Mouse (Mus musculus) kidney, embryonic 16.5 days (tissue): ENCODE measurements around the gene Eif4g3. TPM values are rescaled to one million over a fixed set of nuclear protein-coding genes. Genes with fewer than 3 reads are reported as not detected.

Experiments
- ATAC-seq: fragments of 200-750 bp; cut with Nextera tagmentation; 2 replicates; pipeline ENCODE4 v1.8.0; 2017; ENCODE audit warnings: moderate TSS enrichment; ENCODE audit not compliant: low FRiP score, low TSS enrichment
- H3K27ac ChIP-seq: fragments of 300-500 bp; sonication (generic); 2 replicates; pipeline ENCODE4 v1.5.1; 2014; ENCODE audit warnings: low read length
- H3K27me3 ChIP-seq: fragments of 300-500 bp; sonication (generic); 2 replicates; pipeline ENCODE4 v1.6.1; 2014; ENCODE audit warnings: low read length, control low read depth, mixed read lengths; ENCODE audit not compliant: insufficient read depth
- H3K36me3 ChIP-seq: fragments of 300-500 bp; sonication (generic); 2 replicates; pipeline ENCODE4 v1.6.1; 2014; ENCODE audit warnings: low read length, control low read depth, mixed read lengths; ENCODE audit not compliant: insufficient read depth
- H3K4me1 ChIP-seq: fragments of 300-500 bp; sonication (generic); 2 replicates; pipeline ENCODE4 v1.6.1; 2014; ENCODE audit warnings: low read length, control low read depth, mixed read lengths; ENCODE audit not compliant: insufficient read depth
- H3K4me2 ChIP-seq: fragments of 300-500 bp; sonication (generic); replicated peaks from 2 replicates; pipeline ENCODE4 v1.6.1; 2014; ENCODE audit warnings: low read depth, low read length
- H3K4me3 ChIP-seq: fragments of 300-500 bp; sonication (generic); 2 replicates; pipeline ENCODE4 v1.5.1; 2014; ENCODE audit warnings: mild to moderate bottlenecking, low read length
- H3K9ac ChIP-seq: fragments of 300-500 bp; sonication (generic); replicated peaks from 2 replicates; pipeline ENCODE4 v1.6.1; 2014; ENCODE audit warnings: low read length
- H3K9me3 ChIP-seq: fragments of 300-500 bp; sonication (generic); 2 replicates; pipeline ENCODE4 v1.6.1; 2016; ENCODE audit warnings: low read length, control low read depth
- WGBS: fragments of 180-500 bp; shearing (Covaris S2); extraction: QIAGEN DNeasy Blood & Tissue Kit; methylation state at CpG from one replicate; pipeline ENCODE4 v1.1.7; 2014; 5-methylcytosine and 5-hydroxymethylcytosine counted together
- polyA plus RNA-seq: library from polyadenylated mRNA; unstranded; fragments of >200 nt; fragmentation: Nextera tagmentation; extraction: Ambion mirVana; gene quantifications from 2 replicates; pipeline ENCODE4 v1.2.1, GENCODE M21; 2015

Gene Eif4g3
- polyA plus RNA-seq, 1 experiment from 2014 or later, result 32.9 TPM

DNA sequence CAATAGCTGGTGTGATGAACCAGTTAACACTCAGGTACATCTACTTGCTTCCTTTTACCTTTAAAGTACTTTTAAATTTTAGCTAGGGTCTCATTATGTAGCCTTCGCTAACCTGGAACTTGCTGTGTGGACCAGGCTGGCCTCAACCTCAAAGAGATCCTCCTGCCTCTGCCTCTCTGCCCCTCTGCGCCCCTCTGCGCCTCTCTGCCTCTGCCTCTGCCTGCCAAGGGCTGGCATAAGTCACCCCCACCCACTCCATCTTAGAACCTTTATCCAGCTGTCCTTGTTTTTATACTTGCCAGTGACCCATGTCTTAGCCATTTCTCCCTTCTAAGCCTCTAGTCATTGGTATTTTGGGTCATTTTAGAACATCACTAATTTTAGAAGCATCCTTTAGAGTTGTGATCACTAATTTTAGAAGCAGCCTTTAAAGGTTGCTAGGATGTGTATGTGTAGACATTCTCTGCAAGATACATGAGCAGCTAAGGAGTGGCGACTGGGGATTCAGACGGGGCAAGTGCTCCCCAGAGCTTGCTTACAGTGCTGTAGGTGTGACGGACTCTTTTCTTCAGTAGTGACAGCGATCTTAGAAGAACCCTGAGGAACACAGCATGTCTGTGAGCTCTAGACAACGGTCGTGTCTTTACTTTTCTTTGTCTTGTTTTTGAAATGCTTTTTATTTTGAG, 42.8 kb downstream of the Eif4g3 start:
- Histone ChIP-seq H3K4me1 (peaks cover 28% of the 10 kb centered on the region), H3K4me3 (no peak overlapping the region), H3K27me3 (no peaks in the 10 kb centered on the region), H3K9me3 (no peaks in the 10 kb centered on the region), H3K27ac (no peak overlapping the region), H3K9ac (no peak overlapping the region), H3K4me2 (no peak overlapping the region), H3K36me3 (peaks cover 35% of the 10 kb centered on the region; the same call in 1 of the 2 replicates)
- WGBS, result 94% methylated on average over 9 of the region's 9 CpGs
- ATAC-seq, result no peak

DNA sequence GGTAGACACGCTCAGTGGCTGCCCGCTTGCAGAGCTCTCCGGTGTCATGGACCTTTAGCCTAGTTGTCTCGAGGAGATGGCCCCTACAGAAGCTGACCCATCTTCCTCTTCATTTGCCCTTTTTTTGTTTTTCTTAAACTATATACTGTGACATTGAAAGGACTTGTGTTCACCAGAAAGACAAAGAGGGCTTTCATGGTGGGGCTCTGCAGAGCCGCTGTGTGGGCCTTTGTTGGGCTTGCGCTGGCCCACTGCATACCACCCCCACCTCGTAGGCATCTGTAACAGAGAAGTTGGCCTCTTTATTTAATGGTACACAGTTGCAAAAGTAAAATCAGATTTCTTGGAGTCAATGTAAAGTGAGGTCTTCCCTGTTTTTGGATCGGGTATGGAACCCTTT, 44.3 kb downstream of the Eif4g3 start:
- Histone ChIP-seq H3K27me3 (no peaks in the 10 kb centered on the region), H3K9ac (0 out of 2 replicates have a peak overlapping the region, but pooled peaks have one; percentile 17), H3K4me3 (no peak overlapping the region), H3K9me3 (no peaks in the 10 kb centered on the region), H3K4me2 (no peak overlapping the region), H3K27ac (0 out of 2 replicates have a peak overlapping the region, but pooled peaks have one; percentile 42), H3K4me1 (peaks cover 28% of the 10 kb centered on the region), H3K36me3 (peaks cover 29% of the 10 kb centered on the region; the same call in 1 of the 2 replicates)
- 53% methylated on average over 8 of the region's 8 CpGs for WGBS
- ATAC-seq, result no peak

GRCm38 (mm10) chr4:138037896-138038295, 45.1 kb downstream of the Eif4g3 start:
- H3K36me3 ChIP-seq, result peaks cover 21% of the 10 kb centered on the region; the same call in 1 of the 2 replicates
- H3K27me3 ChIP-seq, result no peaks in the 10 kb centered on the region
- no peak overlapping the region for H3K4me2 ChIP-seq
- H3K4me3 ChIP-seq, result no peak overlapping the region
- H3K9me3 ChIP-seq, result no peaks in the 10 kb centered on the region
- H3K4me1 ChIP-seq, result peaks cover 28% of the 10 kb centered on the region
- H3K9ac ChIP-seq, result no peak overlapping the region
- ATAC-seq, result no peak
- 66% methylated on average over 1 of the region's 1 CpGs for WGBS
- H3K27ac ChIP-seq, result no peak overlapping the region

DNA sequence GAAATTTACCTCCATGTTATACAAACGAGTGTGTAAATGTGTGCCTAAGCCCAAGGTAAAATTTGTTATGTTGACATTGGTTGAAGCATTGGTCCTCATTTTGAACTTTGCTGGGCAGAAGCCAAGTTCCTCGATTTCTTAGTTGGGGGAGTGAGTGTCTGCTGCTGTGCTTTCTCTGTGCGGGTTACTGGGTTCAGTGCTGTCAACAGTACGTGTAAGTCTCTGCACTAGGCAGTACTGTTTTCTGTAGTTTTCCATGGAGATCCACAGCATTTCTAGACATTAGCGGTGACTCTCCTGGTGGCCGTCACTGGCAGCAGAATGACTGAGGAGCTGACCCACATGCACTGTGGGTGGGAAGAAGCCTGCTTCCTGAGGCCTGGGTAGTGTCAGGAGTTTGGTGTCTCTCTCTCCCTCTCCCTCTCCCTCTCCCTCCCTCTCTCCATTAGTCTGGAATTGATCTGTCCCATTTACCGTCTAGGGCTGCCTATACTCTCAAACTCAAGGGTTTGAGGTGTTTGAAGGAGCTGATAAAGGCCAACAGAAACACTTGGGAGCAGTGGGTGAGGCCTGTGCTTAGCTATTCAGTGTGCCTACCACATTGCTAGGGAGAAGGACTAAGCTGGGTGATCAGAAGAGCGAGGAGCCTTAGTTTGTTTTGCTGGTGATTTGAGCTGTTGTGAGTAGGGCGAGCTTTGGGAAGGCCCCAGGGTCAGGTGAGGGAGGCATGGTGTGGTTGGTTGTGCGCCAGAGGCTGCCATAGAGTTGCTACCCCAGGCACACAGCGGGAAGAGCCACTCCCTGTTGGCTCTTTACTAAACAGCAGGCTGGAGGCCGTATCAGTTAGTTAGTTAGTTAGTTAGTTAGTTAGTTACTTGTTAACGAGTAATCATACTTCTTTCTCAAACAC, 45.8 kb downstream of the Eif4g3 start:
- peaks cover 28% of the 10 kb centered on the region for H3K4me1 ChIP-seq
- peak overlapping the region; percentile 58 for H3K27ac ChIP-seq
- no peak overlapping the region for H3K4me2 ChIP-seq
- ATAC-seq, result peak; percentile 69
- H3K36me3 ChIP-seq, result peaks cover 15% of the 10 kb centered on the region; the same call in 1 of the 2 replicates
- no peaks in the 10 kb centered on the region for H3K9me3 ChIP-seq
- WGBS, result 40% methylated on average over 13 of the region's 13 CpGs
- no peak overlapping the region; the same call in 1 of the 2 replicates for H3K9ac ChIP-seq
- H3K4me3 ChIP-seq, result no peak overlapping the region
- no peaks in the 10 kb centered on the region for H3K27me3 ChIP-seq

GRCm38 (mm10) chr4:138039275-138039651, 46.4 kb downstream of the Eif4g3 start:
- Histone ChIP-seq H3K4me3 (no peak overlapping the region), H3K4me2 (no peak overlapping the region), H3K4me1 (peaks cover 28% of the 10 kb centered on the region), H3K36me3 (peaks cover 15% of the 10 kb centered on the region; the same call in 1 of the 2 replicates), H3K9me3 (no peaks in the 10 kb centered on the region), H3K27ac (no peak overlapping the region; the same call in 1 of the 2 replicates), H3K27me3 (no peaks in the 10 kb centered on the region), H3K9ac (no peak overlapping the region)
- no peak for ATAC-seq
- 84% methylated on average over 9 of the region's 9 CpGs for WGBS

DNA sequence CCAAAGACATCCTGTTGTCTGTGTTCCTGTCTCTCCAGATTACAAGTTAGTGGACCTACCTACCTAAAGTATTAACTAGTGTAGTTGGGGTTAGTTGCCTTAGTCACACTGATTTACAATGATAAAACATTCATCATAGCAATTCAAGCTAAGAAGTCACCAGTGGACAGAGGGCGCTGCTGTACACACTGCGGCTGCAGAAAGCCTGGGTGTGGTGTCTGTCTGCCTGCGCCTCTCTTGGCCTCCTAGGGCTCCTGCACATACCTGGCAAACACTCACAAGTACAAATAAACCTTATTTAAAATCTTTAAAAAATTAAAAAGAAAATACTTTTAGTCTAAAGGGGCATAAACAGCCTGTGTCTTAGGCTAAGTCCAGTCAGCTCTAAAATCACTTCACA, 47.8 kb downstream of the Eif4g3 start:
- Histone ChIP-seq H3K4me1 (peaks cover 28% of the 10 kb centered on the region), H3K9ac (no peak overlapping the region), H3K4me3 (no peak overlapping the region), H3K4me2 (no peak overlapping the region), H3K27me3 (no peaks in the 10 kb centered on the region), H3K27ac (no peak overlapping the region), H3K36me3 (peaks cover 16% of the 10 kb centered on the region), H3K9me3 (peaks cover 3% of the 10 kb centered on the region; the same call in 1 of the 2 replicates)
- no peak for ATAC-seq
- 90% methylated on average over 3 of the region's 3 CpGs for WGBS

GRCm38 (mm10) chr4:138041566-138042256, 48.9 kb downstream of the Eif4g3 start:
- WGBS, result 74% methylated on average over 12 of the region's 12 CpGs
- ATAC-seq, result no peak
- no peak overlapping the region for H3K27ac ChIP-seq
- peaks cover 25% of the 10 kb centered on the region for H3K4me1 ChIP-seq
- no peak overlapping the region for H3K9ac ChIP-seq
- peaks cover 3% of the 10 kb centered on the region; the same call in 1 of the 2 replicates for H3K9me3 ChIP-seq
- no peak overlapping the region for H3K4me3 ChIP-seq
- peaks cover 26% of the 10 kb centered on the region for H3K36me3 ChIP-seq
- H3K4me2 ChIP-seq, result no peak overlapping the region
- no peaks in the 10 kb centered on the region for H3K27me3 ChIP-seq

- Histone ChIP-seq H3K9me3 (peaks cover 3% of the 10 kb centered on the region; the same call in 1 of the 2 replicates), H3K9ac (no peak overlapping the region), H3K27ac (no peak overlapping the region), H3K27me3 (no peaks in the 10 kb centered on the region), H3K4me1 (peaks cover 20% of the 10 kb centered on the region), H3K36me3 (peaks cover 26% of the 10 kb centered on the region), H3K4me2 (no peak overlapping the region), H3K4me3 (no peak overlapping the region)
- 52% methylated on average over 2 of the region's 2 CpGs for WGBS
- no peak for ATAC-seq
Measured at GRCm38 (mm10) chr4:138042257-138042589, 49.4 kb downstream of the Eif4g3 start.

DNA sequence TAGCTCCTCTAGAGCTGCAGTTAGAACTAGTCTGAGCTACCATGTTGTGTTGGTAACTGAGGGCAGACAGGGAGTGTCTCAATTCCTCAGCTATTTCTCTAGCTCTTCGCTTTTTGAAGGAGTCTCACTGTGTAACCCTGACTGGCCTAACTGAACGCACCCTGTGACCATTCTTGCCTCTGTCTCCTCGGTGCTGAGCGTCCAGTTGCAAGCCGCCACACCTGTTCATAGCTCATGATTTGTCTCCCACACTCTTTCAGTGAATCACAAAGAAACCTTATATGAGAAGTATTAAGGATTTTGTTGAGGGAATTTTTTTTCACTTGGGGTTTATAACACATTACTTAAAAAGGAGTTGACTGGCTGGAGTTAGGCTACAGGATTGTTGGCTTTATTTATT, 49.8 kb downstream of the Eif4g3 start:
- peaks cover 27% of the 10 kb centered on the region for H3K36me3 ChIP-seq
- no peak overlapping the region for H3K4me3 ChIP-seq
- 88% methylated on average over 5 of the region's 5 CpGs for WGBS
- H3K27me3 ChIP-seq, result no peaks in the 10 kb centered on the region
- H3K4me2 ChIP-seq, result no peak overlapping the region
- ATAC-seq, result no peak
- H3K9ac ChIP-seq, result no peak overlapping the region
- H3K27ac ChIP-seq, result no peak overlapping the region
- H3K4me1 ChIP-seq, result peaks cover 17% of the 10 kb centered on the region
- peaks cover 3% of the 10 kb centered on the region; the same call in 1 of the 2 replicates for H3K9me3 ChIP-seq
